Mouse (Mus musculus): ENCODE measurements around the gene Lmx1a. TPM values are rescaled to one million over a fixed set of nuclear protein-coding genes. Genes with fewer than 3 reads are reported as not detected.

The Lmx1a gene
- 4.3 and 6.1 TPM in 2 replicates for polyA plus RNA-seq (2014; fragmentation: Nextera tagmentation; extraction: Ambion mirVana)

DNA sequence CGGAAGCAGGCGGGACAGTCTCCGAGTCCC lies at the start of gene Lmx1a:
Gene Lmx1a, plus strand, starts transcription at position 6 of the 30 bp plus-strand sequence.
- Histone ChIP-seq H3K27ac (ENCODE audit: low read depth, low read length) (no peak within 1 kb of the TSS), H3K9me3 (replicated peaks; ENCODE audit: control insufficient read depth, low read length) (no peaks in the 10 kb centered on the region), H3K27me3 (ENCODE audit: control insufficient read depth, insufficient read depth, low read length) (peaks cover 76% of the 10 kb centered on the region), H3K9ac (ENCODE audit: low read depth, low read length) (peak within 1 kb of the TSS; percentile 39; the same call in 1 of the 2 replicates), H3K36me3 (ENCODE audit: control insufficient read depth, insufficient read depth, low read length) (no peaks in the 10 kb centered on the region), H3K4me3 (ENCODE audit: low read depth, low read length) (peak within 1 kb of the TSS; percentile 57), H3K4me2 (peak within 1 kb of the TSS; percentile 94), H3K4me1 (ENCODE audit: control insufficient read depth, insufficient read depth, low read length) (peaks cover 13% of the 10 kb centered on the region; the same call in 1 of the 2 replicates)
- 0% methylated on average over 3 of the region's 3 CpGs for WGBS (ENCODE audit: insufficient replicate concordance)
- no peak for ATAC-seq (replicated peaks; ENCODE audit: insufficient number of reproducible peaks, low FRiP score, low TSS enrichment)

DNA sequence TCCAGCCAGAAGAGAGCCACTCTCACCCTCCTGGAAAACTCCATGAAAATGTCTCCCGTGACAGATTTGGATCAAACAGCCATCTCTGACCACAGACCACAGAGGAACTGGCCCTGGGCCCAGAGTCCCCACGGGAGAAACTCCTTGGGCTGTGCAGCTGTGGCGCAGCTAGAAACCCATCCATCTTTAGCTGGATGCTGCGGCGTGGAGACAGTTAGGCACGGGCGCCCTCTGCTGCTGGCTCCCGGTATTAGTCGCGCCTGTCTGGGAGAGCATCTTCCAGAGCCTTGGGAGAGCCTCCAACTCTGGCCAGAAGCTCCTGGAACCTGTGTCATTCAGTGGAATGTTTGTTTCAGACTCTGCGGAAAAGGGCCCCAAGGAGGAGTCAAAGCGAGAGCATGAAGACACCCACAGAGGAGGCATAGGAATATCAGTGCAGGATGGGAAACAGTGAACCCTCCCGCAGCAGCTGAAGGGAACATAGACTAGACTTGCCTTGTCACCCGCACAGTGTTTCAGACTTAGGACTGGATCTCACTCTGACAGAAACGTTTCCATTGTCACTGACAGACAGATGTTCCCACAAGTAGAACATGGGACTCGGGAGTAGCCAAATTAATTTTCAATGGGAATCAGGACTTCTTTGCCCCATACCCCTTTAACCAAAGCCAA lies 44.0 kb upstream of the Lmx1a start:
- WGBS (ENCODE audit: insufficient replicate concordance), result 17% methylated on average over 16 of the region's 16 CpGs
- H3K4me2 ChIP-seq, result no peak overlapping the region
- no peaks in the 10 kb centered on the region for H3K9me3 ChIP-seq (replicated peaks; ENCODE audit: control insufficient read depth, low read length)
- no peak overlapping the region for H3K4me3 ChIP-seq (ENCODE audit: low read depth, low read length)
- no peak for ATAC-seq (replicated peaks; ENCODE audit: insufficient number of reproducible peaks, low FRiP score, low TSS enrichment)
- no peak overlapping the region for H3K9ac ChIP-seq (ENCODE audit: low read depth, low read length)
- no peak overlapping the region for H3K27ac ChIP-seq (ENCODE audit: low read depth, low read length)
- H3K4me1 ChIP-seq (ENCODE audit: control insufficient read depth, insufficient read depth, low read length), result no peaks in the 10 kb centered on the region
- no peaks in the 10 kb centered on the region for H3K36me3 ChIP-seq (ENCODE audit: control insufficient read depth, insufficient read depth, low read length)
- peaks cover 23% of the 10 kb centered on the region for H3K27me3 ChIP-seq (ENCODE audit: control insufficient read depth, insufficient read depth, low read length)

DNA sequence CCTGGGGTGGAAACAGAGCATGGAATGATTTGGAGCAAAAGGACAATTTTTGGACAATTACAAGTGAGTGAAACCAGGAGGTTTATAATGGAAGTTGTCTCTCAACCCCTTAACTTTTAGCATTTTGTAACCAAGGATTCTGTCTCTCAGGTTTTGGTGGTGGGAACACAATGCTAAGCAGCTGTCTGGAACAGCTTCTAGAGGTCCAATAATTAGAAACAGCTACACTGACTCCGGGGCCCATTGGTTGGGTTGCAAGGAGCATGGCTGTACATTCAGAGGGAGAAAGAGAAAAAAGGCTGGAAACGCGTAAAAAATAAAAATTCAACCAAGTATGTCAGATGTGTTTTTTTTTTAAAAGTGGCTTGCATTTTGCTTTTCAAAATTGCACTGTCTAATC lies 40.4 kb upstream of the Lmx1a start:
- Histone ChIP-seq H3K36me3 (ENCODE audit: control insufficient read depth, insufficient read depth, low read length) (no peaks in the 10 kb centered on the region), H3K27ac (ENCODE audit: low read depth, low read length) (no peak overlapping the region), H3K9ac (ENCODE audit: low read depth, low read length) (no peak overlapping the region), H3K4me3 (ENCODE audit: low read depth, low read length) (no peak overlapping the region), H3K9me3 (replicated peaks; ENCODE audit: control insufficient read depth, low read length) (no peaks in the 10 kb centered on the region), H3K4me1 (ENCODE audit: control insufficient read depth, insufficient read depth, low read length) (no peaks in the 10 kb centered on the region), H3K27me3 (ENCODE audit: control insufficient read depth, insufficient read depth, low read length) (peaks cover 13% of the 10 kb centered on the region), H3K4me2 (no peak overlapping the region)
- WGBS (ENCODE audit: insufficient replicate concordance), result 81% methylated on average over 3 of the region's 3 CpGs
- ATAC-seq (replicated peaks; ENCODE audit: insufficient number of reproducible peaks, low FRiP score, low TSS enrichment), result no peak

DNA sequence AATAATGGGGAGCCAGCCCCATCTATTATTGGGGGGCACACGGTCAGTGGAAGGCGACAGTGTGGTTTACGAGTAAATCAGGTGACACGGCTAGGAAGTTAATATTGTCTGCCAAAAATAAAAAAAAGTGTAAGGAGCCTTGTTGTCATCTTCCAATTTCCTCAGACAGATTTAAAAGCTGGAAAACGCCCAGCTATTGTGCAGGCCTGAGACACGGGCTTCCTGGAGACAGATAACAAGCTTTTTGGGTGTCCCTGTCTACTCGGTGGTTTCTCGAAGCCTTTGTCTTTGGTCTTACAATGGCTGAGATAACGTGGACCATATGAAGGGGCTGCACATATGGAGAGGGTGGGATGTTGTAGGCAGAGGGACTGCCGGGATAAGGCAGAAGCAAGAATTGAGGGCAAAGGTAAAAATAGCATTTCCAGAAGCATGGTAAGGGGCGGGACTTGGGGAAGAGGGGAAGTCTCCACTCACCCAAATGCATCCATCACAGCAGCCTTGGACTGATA lies 39.9 kb upstream of the Lmx1a start:
- WGBS (ENCODE audit: insufficient replicate concordance), result 63% methylated on average over 11 of the region's 11 CpGs

DNA sequence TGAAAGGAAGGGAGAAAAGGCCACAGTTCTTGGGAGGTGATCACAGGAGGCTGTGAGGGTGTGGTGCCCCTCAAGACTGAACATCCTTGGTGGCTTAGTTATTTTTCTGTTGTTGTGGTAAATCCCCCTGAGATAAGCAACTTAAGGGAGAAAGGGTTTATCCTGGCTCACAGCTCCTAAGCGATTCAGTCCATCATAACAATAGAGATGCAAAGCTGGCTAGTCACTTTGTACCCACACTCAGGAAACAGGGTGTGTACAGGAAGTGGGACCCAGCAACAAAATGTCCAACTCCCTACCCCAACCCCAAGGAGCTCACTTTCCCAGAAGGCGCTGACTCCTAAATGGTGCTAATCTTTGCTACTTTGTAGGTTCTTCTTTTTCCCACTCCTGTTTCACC lies 36.7 kb upstream of the Lmx1a start:
- 62% methylated on average over 2 of the region's 2 CpGs for WGBS (ENCODE audit: insufficient replicate concordance)
- H3K4me1 ChIP-seq (ENCODE audit: control insufficient read depth, insufficient read depth, low read length), result no peaks in the 10 kb centered on the region

More for the DNA sequence above, 39.9 kb upstream of the Lmx1a start:
- no peak overlapping the region for H3K9ac ChIP-seq (ENCODE audit: low read depth, low read length)
- H3K4me1 ChIP-seq (ENCODE audit: control insufficient read depth, insufficient read depth, low read length), result no peaks in the 10 kb centered on the region
- peaks cover 9% of the 10 kb centered on the region for H3K27me3 ChIP-seq (ENCODE audit: control insufficient read depth, insufficient read depth, low read length)
- no peak for ATAC-seq (replicated peaks; ENCODE audit: insufficient number of reproducible peaks, low FRiP score, low TSS enrichment)
- no peak overlapping the region for H3K4me3 ChIP-seq (ENCODE audit: low read depth, low read length)
- H3K4me2 ChIP-seq, result no peak overlapping the region
- H3K36me3 ChIP-seq (ENCODE audit: control insufficient read depth, insufficient read depth, low read length), result no peaks in the 10 kb centered on the region
- no peak overlapping the region for H3K27ac ChIP-seq (ENCODE audit: low read depth, low read length)
- no peaks in the 10 kb centered on the region for H3K9me3 ChIP-seq (replicated peaks; ENCODE audit: control insufficient read depth, low read length)

DNA sequence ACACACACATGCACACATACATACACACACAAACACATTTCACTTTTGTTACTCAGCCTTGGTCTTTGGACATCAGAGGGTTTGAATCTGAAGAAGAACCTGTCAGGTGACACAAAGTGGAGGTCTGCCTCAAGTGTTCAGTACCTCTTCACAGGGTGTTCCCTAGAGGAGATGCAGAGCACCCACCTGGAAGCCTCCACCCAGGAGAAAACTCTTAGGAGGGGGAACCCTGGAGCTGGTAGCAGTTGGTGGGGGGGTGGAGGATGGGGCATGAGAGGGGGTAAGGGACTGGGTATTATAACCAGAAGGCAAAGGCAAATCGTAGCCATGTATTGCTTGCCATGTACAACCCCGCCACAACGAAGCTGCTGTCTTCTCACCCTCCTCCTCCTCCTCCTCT lies 30.0 kb upstream of the Lmx1a start:
- H3K4me3 ChIP-seq (ENCODE audit: low read depth, low read length), result no peak overlapping the region

More for the DNA sequence above, 36.7 kb upstream of the Lmx1a start:
- H3K27me3 ChIP-seq (ENCODE audit: control insufficient read depth, insufficient read depth, low read length), result no peaks in the 10 kb centered on the region
- ATAC-seq (replicated peaks; ENCODE audit: insufficient number of reproducible peaks, low FRiP score, low TSS enrichment), result no peak
- H3K27ac ChIP-seq (ENCODE audit: low read depth, low read length), result no peak overlapping the region
- no peak overlapping the region for H3K4me2 ChIP-seq
- no peaks in the 10 kb centered on the region for H3K36me3 ChIP-seq (ENCODE audit: control insufficient read depth, insufficient read depth, low read length)
- no peaks in the 10 kb centered on the region for H3K9me3 ChIP-seq (replicated peaks; ENCODE audit: control insufficient read depth, low read length)
- H3K9ac ChIP-seq (ENCODE audit: low read depth, low read length), result no peak overlapping the region
- H3K4me3 ChIP-seq (ENCODE audit: low read depth, low read length), result no peak overlapping the region

DNA sequence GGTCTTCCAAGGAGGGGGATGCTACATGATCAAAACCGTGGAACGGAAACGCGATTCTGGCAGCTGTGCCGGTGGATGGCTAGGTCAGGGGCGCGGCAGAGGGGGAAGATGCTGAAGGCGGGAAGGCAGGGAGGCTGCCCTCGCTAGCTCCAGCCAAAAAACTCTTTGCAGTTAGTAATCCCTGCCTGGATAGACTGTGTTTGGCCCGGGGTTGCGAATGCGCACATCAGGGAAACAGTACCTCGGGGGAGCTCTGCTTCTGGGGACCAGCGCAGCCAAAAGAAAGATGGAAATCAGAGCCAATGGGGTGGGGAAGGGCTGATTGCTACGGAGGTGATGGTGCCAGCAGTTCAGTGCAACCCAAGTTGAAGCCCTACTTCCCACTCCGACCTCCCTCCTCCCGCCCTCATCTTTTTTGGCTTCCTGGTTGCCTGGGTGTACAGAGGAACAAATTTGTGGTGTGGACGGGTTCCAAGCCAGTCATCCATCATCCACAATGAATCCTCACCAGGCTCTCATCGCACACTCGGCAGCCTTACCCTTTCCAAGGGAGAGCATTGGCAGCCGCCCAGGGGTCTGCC lies 28.4 kb upstream of the Lmx1a start:
- Histone ChIP-seq H3K4me2 (peak overlapping the region; percentile 54), H3K4me1 (ENCODE audit: control insufficient read depth, insufficient read depth, low read length) (no peaks in the 10 kb centered on the region), H3K27ac (ENCODE audit: low read depth, low read length) (no peak overlapping the region), H3K27me3 (ENCODE audit: control insufficient read depth, insufficient read depth, low read length) (peaks cover 36% of the 10 kb centered on the region), H3K9me3 (replicated peaks; ENCODE audit: control insufficient read depth, low read length) (no peaks in the 10 kb centered on the region), H3K4me3 (ENCODE audit: low read depth, low read length) (peak overlapping the region; percentile 20), H3K9ac (ENCODE audit: low read depth, low read length) (no peak overlapping the region), H3K36me3 (ENCODE audit: control insufficient read depth, insufficient read depth, low read length) (no peaks in the 10 kb centered on the region)
- 2% methylated on average over 21 of the region's 21 CpGs for WGBS (ENCODE audit: insufficient replicate concordance)
- no peak for ATAC-seq (replicated peaks; ENCODE audit: insufficient number of reproducible peaks, low FRiP score, low TSS enrichment)

More for the DNA sequence above, 30.0 kb upstream of the Lmx1a start:
- ATAC-seq (replicated peaks; ENCODE audit: insufficient number of reproducible peaks, low FRiP score, low TSS enrichment), result no peak
- WGBS (ENCODE audit: insufficient replicate concordance), result 89% methylated on average over 3 of the region's 3 CpGs
- no peaks in the 10 kb centered on the region for H3K36me3 ChIP-seq (ENCODE audit: control insufficient read depth, insufficient read depth, low read length)
- no peaks in the 10 kb centered on the region for H3K4me1 ChIP-seq (ENCODE audit: control insufficient read depth, insufficient read depth, low read length)
- no peak overlapping the region for H3K9ac ChIP-seq (ENCODE audit: low read depth, low read length)
- H3K27me3 ChIP-seq (ENCODE audit: control insufficient read depth, insufficient read depth, low read length), result peaks cover 36% of the 10 kb centered on the region
- H3K27ac ChIP-seq (ENCODE audit: low read depth, low read length), result no peak overlapping the region
- H3K9me3 ChIP-seq (replicated peaks; ENCODE audit: control insufficient read depth, low read length), result no peaks in the 10 kb centered on the region
- H3K4me2 ChIP-seq, result no peak overlapping the region

DNA sequence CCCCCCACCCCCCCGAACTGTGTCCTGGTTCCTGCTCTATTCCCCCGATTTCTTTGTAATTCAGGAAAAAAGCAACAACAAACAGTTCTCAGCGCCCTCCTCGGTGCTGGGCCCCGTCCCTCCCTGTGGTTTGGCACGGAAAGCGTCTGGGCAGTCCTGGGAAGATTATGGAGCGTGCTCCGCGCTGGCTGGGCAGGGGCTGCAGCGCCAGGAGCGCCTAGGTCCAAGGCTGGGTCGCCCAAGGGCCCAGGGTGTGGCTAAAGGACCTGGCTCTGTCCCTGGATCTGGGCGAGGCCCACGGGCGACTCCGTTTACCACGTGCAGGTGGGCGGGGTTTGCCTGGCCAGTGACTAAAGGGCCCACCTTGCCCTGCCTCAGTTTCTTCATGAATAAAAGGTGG lies 27.9 kb upstream of the Lmx1a start:
- Histone ChIP-seq H3K9me3 (replicated peaks; ENCODE audit: control insufficient read depth, low read length) (no peaks in the 10 kb centered on the region), H3K4me3 (ENCODE audit: low read depth, low read length) (peak overlapping the region; percentile 20), H3K4me2 (peak overlapping the region; percentile 54), H3K27ac (ENCODE audit: low read depth, low read length) (no peak overlapping the region), H3K27me3 (ENCODE audit: control insufficient read depth, insufficient read depth, low read length) (peaks cover 36% of the 10 kb centered on the region), H3K4me1 (ENCODE audit: control insufficient read depth, insufficient read depth, low read length) (no peaks in the 10 kb centered on the region), H3K36me3 (ENCODE audit: control insufficient read depth, insufficient read depth, low read length) (no peaks in the 10 kb centered on the region), H3K9ac (ENCODE audit: low read depth, low read length) (no peak overlapping the region)
- ATAC-seq (replicated peaks; ENCODE audit: insufficient number of reproducible peaks, low FRiP score, low TSS enrichment), result no peak
- 4% methylated on average over 19 of the region's 19 CpGs for WGBS (ENCODE audit: insufficient replicate concordance)

DNA sequence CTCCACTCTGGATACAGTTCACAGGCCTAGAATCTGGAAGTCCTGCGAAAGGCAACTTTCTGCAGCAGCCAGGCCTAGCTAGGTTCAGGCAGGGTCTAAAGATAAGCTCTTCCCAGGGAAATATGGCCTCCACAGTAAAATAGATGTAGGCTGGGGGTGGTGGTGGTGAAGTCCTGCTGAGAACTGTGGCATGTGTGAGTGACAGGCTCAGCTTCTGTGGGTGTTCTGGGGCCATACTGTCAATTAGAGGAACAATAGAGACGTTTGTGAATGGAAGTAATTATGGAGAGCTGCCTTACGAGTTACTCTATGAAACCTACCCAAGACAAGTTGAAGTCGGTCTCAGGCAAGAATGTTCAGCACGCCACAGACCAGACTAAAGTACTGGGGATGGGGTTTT lies 25.9 kb upstream of the Lmx1a start:
- no peaks in the 10 kb centered on the region for H3K36me3 ChIP-seq (ENCODE audit: control insufficient read depth, insufficient read depth, low read length)
- no peak overlapping the region for H3K4me2 ChIP-seq
- 61% methylated on average over 5 of the region's 5 CpGs for WGBS (ENCODE audit: insufficient replicate concordance)
- H3K27me3 ChIP-seq (ENCODE audit: control insufficient read depth, insufficient read depth, low read length), result peaks cover 34% of the 10 kb centered on the region
- ATAC-seq (replicated peaks; ENCODE audit: insufficient number of reproducible peaks, low FRiP score, low TSS enrichment), result no peak
- no peak overlapping the region for H3K4me3 ChIP-seq (ENCODE audit: low read depth, low read length)
- no peak overlapping the region for H3K9ac ChIP-seq (ENCODE audit: low read depth, low read length)
- H3K9me3 ChIP-seq (replicated peaks; ENCODE audit: control insufficient read depth, low read length), result no peaks in the 10 kb centered on the region
- H3K4me1 ChIP-seq (ENCODE audit: control insufficient read depth, insufficient read depth, low read length), result no peaks in the 10 kb centered on the region
- H3K27ac ChIP-seq (ENCODE audit: low read depth, low read length), result no peak overlapping the region
